Mouse (Mus musculus): ENCODE data around the gene Zfyve28. TPM values are rescaled to one million over a fixed set of nuclear protein-coding genes. Genes with fewer than 3 reads are reported as not detected.
A peak's percentile ranks its signal among the peaks of the same experiment; 100 is the strongest.

Gene Zfyve28
- polyA plus RNA-seq, 1 experiment from 2014 or later = 0.21 TPM

DNA sequence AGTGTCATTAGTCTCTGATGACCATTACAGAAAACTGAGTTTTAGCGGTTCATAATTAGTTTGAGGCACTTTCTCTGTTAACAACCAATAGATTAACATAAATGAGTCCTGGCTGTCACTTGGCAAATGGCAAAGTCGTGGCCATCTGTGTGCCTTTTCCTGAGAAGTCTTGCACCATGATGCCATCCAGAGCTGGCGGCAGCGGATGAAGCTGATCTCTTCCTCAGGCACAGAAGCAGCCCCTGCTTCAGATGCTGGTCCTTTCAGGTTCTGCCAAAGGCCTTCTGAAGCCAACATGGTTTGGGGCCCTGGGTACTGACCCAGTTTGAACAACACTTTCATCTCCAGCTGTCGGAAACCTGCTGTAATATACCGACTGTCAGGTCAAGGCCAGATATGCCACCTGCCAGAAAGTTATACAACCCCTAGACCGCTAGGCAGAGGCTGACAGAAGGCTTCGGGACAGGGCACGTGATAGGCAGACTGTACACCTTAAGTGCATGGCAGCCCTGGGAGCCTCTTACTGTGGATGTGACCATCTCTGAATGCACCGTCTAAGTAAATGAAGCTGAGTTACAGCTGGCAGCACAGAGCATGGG lies 10.8 kb upstream of the Zfyve28 start:
- Histone ChIP-seq H3K36me3 (ENCODE audit: insufficient read depth) (no peaks in the 10 kb centered on the region), H3K9me3 (ENCODE audit: low read depth, low read length) (no peaks in the 10 kb centered on the region), H3K4me1 (ENCODE audit: insufficient read depth) (no peaks in the 10 kb centered on the region), H3K9ac (no peak overlapping the region), H3K4me3 (ENCODE audit: low read depth, low read length) (no peak overlapping the region), H3K4me2 (no peak overlapping the region), H3K27ac (ENCODE audit: low read depth) (no peak overlapping the region), H3K27me3 (ENCODE audit: insufficient read depth, low read length) (no peaks in the 10 kb centered on the region)
- 76% methylated on average over 10 of the region's 10 CpGs for WGBS
- no peak for TF ChIP-seq CTCF (IDR thresholded peaks at IDR 0.05; ENCODE audit: low read depth)
- ATAC-seq (ENCODE audit: insufficient read depth) (no peak), DNase-seq (no peak)

DNA sequence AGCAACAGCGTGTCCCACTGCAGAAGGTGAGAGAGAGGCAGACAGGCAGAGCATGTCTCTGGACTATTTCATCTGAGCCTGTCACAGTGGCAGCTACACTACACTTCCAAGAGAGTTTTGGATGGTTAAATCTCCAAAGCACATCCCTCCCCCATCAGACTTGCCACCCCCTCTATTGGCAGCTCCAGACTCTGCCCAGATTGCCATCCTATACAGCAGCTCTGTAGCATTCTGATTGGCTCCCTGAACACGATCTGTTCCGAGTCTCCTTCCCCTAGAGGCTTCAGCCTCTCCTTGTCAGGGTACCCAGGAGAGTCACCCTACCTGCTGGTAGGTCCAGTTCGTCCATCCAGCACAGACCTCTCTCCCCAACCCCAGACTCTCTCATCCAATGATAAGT lies 9.8 kb upstream of the Zfyve28 start:
- Histone ChIP-seq H3K36me3 (ENCODE audit: insufficient read depth) (no peaks in the 10 kb centered on the region), H3K27ac (ENCODE audit: low read depth) (no peak overlapping the region), H3K27me3 (ENCODE audit: insufficient read depth, low read length) (no peaks in the 10 kb centered on the region), H3K4me1 (ENCODE audit: insufficient read depth) (no peaks in the 10 kb centered on the region), H3K9ac (no peak overlapping the region), H3K9me3 (ENCODE audit: low read depth, low read length) (no peaks in the 10 kb centered on the region), H3K4me2 (no peak overlapping the region), H3K4me3 (ENCODE audit: low read depth, low read length) (no peak overlapping the region)
- no peak for TF ChIP-seq CTCF (IDR thresholded peaks at IDR 0.05; ENCODE audit: low read depth)
- ATAC-seq (ENCODE audit: insufficient read depth) (no peak), DNase-seq (no peak)
- 47% methylated on average over 4 of the region's 4 CpGs for WGBS

DNA sequence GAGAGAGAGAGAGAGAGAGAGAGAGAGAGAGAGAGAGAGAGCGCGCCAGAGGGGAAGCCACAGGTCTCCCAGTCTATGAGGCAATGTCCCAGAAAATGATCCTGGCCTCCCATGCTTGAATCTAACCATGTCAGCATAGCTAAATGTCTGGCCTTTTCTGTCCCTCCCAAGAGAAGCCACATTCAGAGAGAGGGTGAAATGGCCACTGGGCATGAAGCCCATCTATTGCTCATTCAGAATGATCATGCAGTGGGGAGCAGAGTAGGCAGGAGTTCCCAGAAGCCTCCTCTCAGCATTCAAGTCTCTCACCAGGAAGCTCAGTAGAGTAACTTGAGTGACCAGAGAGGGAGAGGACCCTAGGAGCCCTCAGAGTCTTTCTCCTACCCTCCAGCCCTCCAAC lies 6.9 kb upstream of the Zfyve28 start:
- DNase-seq (no peak), ATAC-seq (ENCODE audit: insufficient read depth) (no peak)
- Histone ChIP-seq H3K9me3 (ENCODE audit: low read depth, low read length) (no peaks in the 10 kb centered on the region), H3K27ac (ENCODE audit: low read depth) (no peak overlapping the region), H3K4me1 (ENCODE audit: insufficient read depth) (no peaks in the 10 kb centered on the region), H3K4me3 (ENCODE audit: low read depth, low read length) (no peak overlapping the region), H3K36me3 (ENCODE audit: insufficient read depth) (no peaks in the 10 kb centered on the region), H3K4me2 (no peak overlapping the region), H3K27me3 (ENCODE audit: insufficient read depth, low read length) (no peaks in the 10 kb centered on the region; the same call in 1 of the 2 replicates), H3K9ac (no peak overlapping the region)
- no peak for TF ChIP-seq CTCF (IDR thresholded peaks at IDR 0.05; ENCODE audit: low read depth)
- WGBS = 84% methylated on average over 2 of the region's 2 CpGs

DNA sequence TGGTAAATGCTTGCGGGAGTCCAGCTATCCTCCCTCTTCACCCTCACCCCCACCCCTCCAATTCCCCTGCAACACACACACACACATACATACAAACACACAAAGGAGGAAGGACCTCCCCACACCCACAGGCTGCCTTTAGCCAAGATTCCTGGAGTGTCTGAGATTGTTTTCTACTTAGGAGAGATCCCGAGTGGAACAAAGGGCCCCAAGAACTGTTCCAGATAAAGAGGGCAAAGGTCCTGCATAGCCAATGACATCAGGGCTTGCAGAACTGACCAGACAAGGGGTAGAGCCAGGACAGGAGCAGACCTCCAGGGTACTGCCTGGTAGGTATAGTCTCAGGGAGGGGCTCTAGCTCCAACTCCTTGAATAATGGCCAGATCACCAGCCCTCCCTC lies 6.4 kb upstream of the Zfyve28 start:
- no peak for ATAC-seq (ENCODE audit: insufficient read depth)
- no peak overlapping the region for H3K27ac ChIP-seq (ENCODE audit: low read depth)
- H3K9me3 ChIP-seq (ENCODE audit: low read depth, low read length) = no peaks in the 10 kb centered on the region
- WGBS = 31% methylated on average over 2 of the region's 2 CpGs
- no peak overlapping the region for H3K9ac ChIP-seq
- no peak for DNase-seq
- no peak for TF ChIP-seq CTCF (IDR thresholded peaks at IDR 0.05; ENCODE audit: low read depth)
- no peaks in the 10 kb centered on the region for H3K36me3 ChIP-seq (ENCODE audit: insufficient read depth)
- H3K27me3 ChIP-seq (ENCODE audit: insufficient read depth, low read length) = peaks cover 2% of the 10 kb centered on the region; the same call in 1 of the 2 replicates
- H3K4me1 ChIP-seq (ENCODE audit: insufficient read depth) = no peaks in the 10 kb centered on the region
- H3K4me2 ChIP-seq = no peak overlapping the region
- H3K4me3 ChIP-seq (ENCODE audit: low read depth, low read length) = no peak overlapping the region

DNA sequence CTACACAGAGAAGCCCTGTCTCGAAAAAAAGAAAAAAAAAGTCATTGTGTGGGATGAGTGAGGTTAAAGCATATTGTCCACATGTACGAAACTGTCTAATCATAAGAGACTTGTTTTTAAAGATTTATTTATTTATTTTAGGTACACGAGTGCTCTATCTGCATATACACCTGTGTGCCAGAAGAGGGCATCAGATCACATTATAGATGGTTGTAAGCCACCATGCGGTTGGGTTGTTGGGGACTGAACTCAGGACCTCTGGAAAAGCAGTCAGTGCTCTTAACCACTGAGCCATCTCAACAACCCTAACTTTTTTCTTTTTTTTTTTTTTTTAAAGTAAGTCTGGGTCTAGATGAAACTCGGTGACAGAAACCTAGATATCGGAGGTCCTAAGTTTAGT lies 5.1 kb upstream of the Zfyve28 start:
- Histone ChIP-seq H3K4me1 (ENCODE audit: insufficient read depth) (no peaks in the 10 kb centered on the region), H3K9ac (no peak overlapping the region), H3K4me3 (ENCODE audit: low read depth, low read length) (no peak overlapping the region), H3K4me2 (no peak overlapping the region), H3K27ac (ENCODE audit: low read depth) (no peak overlapping the region), H3K36me3 (ENCODE audit: insufficient read depth) (no peaks in the 10 kb centered on the region), H3K9me3 (ENCODE audit: low read depth, low read length) (no peaks in the 10 kb centered on the region), H3K27me3 (ENCODE audit: insufficient read depth, low read length) (peaks cover 15% of the 10 kb centered on the region)
- WGBS = 70% methylated on average over 6 of the region's 6 CpGs
- TF ChIP-seq CTCF (IDR thresholded peaks at IDR 0.05; ENCODE audit: low read depth) = peak; percentile 43
- ATAC-seq (ENCODE audit: insufficient read depth) = no peak
- DNase-seq = no peak

DNA sequence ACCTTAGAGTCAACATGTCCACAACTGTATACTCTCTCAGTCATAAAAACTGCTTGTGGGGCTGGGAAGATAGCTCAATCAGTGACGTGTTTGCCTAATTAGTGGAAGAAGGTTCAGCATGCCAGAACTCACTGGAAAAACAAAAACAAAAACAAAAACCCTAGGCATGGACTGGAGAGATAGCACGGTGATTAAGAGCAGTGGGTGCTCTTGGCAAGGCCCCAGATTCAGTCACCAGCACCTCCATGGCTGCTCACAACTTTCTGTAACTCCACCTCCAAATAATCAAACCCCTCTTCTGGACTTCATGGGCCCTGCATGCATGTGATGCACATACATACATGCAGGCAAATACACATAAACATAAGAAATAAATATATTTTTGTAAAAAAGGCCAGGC lies 1.0 kb upstream of the Zfyve28 start:
- ATAC-seq (ENCODE audit: insufficient read depth) = no peak
- WGBS = 51% methylated on average over 2 of the region's 2 CpGs
- Histone ChIP-seq H3K27me3 (ENCODE audit: insufficient read depth, low read length) (peaks cover 49% of the 10 kb centered on the region), H3K9ac (no peak overlapping the region), H3K27ac (ENCODE audit: low read depth) (no peak overlapping the region), H3K4me3 (ENCODE audit: low read depth, low read length) (no peak overlapping the region), H3K4me2 (no peak overlapping the region), H3K4me1 (ENCODE audit: insufficient read depth) (no peaks in the 10 kb centered on the region), H3K36me3 (ENCODE audit: insufficient read depth) (no peaks in the 10 kb centered on the region), H3K9me3 (ENCODE audit: low read depth, low read length) (no peaks in the 10 kb centered on the region)
- no peak for TF ChIP-seq CTCF (IDR thresholded peaks at IDR 0.05; ENCODE audit: low read depth)
- no peak for DNase-seq

DNA sequence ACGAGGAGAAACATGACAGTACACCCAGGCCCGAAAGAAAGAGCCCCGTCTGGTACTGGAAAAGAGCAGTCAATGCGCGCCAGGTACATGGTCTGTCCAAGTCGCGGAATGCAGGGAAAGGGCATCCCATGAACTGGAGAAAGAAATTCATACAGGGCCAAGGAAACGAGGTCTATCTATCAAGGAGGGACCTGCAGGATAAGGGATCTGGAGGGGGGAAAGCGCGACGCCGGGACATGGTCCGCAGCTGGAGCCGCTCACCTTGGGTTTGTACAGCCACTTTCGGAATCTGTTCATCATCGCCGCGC lies 457 bp downstream of the Zfyve28 start:
- H3K9me3 ChIP-seq (ENCODE audit: low read depth, low read length) = no peaks in the 10 kb centered on the region
- H3K4me2 ChIP-seq = peak overlapping the region; percentile 95
- H3K27ac ChIP-seq (ENCODE audit: low read depth) = no peak overlapping the region
- H3K9ac ChIP-seq = no peak overlapping the region
- peaks cover 49% of the 10 kb centered on the region for H3K27me3 ChIP-seq (ENCODE audit: insufficient read depth, low read length)
- DNase-seq (no peak), ATAC-seq (ENCODE audit: insufficient read depth) (no peak)
- H3K4me1 ChIP-seq (ENCODE audit: insufficient read depth) = no peaks in the 10 kb centered on the region
- H3K4me3 ChIP-seq (ENCODE audit: low read depth, low read length) = peak overlapping the region; percentile 53
- WGBS = 1% methylated on average over 18 of the region's 18 CpGs
- H3K36me3 ChIP-seq (ENCODE audit: insufficient read depth) = no peaks in the 10 kb centered on the region
- TF ChIP-seq CTCF (IDR thresholded peaks at IDR 0.05; ENCODE audit: low read depth) = no peak
